Mouse (Mus musculus): ENCODE results near the gene Polr3h. TPM values are rescaled to one million over a fixed set of nuclear protein-coding genes. Genes with fewer than 3 reads are reported as not detected.

Gene Polr3h
- total RNA-seq, 2 experiments from 2014 or later = 46.7 to 58.5 TPM

DNA sequence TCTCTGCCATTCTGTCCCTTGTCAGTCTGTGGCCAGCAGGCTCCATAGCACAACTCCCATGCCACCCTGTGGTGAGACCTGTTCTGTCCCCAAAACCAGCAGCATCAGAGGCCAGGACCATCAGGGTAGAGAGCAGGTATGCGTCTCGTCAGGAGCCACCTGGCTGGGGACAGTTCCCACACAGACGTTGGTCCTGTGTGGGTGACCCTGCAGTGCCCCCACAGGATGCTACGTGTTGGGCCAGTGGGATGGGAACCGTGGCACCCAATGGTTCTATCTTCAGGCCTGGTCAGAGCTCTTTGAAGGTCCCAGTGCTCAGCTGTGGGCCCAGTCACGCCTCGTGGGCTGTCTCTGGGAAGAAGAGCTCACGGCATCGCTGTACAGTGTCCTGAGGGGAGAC lies 25.1 kb upstream of the Polr3h start:
- DNase-seq (ENCODE audit: low spot score in 2 of 2) = no peak

DNA sequence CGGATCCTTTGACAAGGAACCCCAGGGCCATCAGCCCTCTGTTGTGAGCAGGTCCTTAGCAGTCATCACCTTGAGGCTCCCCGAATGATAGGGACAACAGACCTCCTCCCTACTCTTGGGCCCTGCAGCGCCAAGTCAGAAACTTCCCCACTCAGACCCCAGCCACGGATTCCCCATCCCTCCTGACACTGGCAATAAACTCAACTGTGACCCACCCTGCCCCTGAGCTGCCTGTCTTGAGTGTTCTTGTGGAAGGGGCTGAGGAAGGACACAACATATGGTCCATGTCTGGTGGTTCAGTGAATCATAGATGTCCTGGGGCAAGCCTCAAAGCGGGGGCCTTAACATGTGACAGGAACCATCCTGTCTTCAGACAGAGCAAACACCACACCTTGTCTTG lies 24.7 kb upstream of the Polr3h start:
- intact Hi-C loops (cut with DNase I) = no loop called here
- DNase-seq (ENCODE audit: low spot score in 2 of 2) = no peak

More for the DNA sequence above, 25.1 kb upstream of the Polr3h start:
- intact Hi-C loops (cut with DNase I) = no loop called here

DNA sequence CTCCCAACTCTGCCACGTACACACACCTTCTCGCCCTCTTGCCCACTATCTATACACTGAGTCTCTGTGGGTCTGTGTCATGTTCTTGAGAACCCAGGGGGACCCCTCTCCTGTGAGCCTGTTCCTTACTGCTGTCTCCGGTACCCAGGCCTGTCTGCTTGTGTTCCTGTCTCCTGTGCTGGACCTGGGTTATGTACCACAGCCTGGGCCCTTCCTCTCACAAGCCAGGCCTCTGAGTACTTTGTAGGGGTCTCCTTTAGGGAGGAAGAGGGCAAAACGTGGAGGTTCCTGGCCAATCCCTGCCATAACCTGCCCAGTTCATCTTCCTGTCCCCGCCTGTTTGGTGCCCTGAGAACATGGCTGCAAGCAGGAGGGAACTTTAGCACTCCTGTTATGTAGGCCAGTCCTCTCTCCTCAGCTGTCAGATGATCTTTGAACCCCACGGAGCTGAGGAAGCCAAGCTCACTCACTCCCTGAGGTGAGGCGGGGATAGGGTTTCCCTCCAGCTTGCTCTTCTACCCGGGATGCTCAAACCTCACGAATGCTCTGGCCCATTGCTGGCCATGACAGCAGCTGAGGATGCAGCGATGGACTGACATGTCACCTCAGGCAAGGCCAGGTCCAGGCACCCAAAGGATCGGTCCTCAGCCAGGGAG lies 23.6 kb upstream of the Polr3h start:
- DNase-seq (ENCODE audit: low spot score in 2 of 2) = no peak
- intact Hi-C loops (cut with DNase I) = no loop called here

DNA sequence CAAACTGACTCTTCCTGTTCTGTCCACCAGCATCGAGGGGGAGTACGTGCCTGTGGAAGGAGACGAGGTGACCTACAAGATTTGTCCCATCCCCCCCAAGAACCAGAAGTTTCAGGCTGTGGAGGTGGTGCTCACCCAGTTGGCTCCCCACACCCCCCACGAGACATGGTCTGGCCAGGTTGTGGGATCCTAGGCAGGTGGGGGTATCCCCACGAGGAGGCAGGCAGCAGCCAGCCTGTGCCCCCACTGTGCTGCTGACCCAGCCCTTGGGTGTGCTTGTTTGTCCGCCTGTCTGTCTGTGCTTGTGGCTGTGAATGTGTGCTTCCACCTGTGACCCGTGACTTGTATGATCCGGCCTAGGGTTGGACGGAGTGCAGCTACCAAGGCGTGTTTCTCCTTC lies 23.0 kb upstream of the Polr3h start:
- intact Hi-C loops (cut with DNase I) = no loop called here

DNA sequence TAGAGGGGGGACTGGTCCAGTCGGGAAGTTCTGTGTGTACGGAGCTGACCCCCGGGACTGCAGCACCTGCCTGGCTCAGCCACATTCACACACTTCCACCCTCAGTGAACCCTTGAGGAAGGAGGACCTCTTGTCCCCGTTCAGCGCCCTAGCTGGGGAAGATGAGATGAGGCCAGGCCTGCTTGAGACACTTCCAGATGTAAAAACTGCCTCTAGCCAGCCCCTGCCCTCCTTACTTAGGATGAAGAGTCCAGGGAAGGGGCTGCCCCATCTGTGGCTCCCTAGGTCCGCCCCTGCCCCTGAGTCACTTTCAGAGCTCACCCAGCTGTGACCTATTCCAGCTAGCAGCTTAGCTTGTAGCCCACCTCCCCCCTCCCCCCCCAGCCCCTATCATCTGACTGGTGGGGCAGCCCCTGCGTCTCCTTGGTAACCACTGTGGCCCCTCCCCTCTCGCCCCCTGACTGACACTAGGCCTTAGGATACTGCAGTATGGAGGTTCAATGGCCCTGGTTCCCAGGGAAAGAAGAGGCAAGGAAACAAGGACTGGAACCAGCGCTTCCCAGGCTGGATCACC lies 17.2 kb upstream of the Polr3h start:
- no peak for DNase-seq (ENCODE audit: low spot score in 2 of 2)
- intact Hi-C loops (cut with DNase I) = no loop called here

More for the DNA sequence above, 23.0 kb upstream of the Polr3h start:
- no peak for DNase-seq (ENCODE audit: low spot score in 2 of 2)

DNA sequence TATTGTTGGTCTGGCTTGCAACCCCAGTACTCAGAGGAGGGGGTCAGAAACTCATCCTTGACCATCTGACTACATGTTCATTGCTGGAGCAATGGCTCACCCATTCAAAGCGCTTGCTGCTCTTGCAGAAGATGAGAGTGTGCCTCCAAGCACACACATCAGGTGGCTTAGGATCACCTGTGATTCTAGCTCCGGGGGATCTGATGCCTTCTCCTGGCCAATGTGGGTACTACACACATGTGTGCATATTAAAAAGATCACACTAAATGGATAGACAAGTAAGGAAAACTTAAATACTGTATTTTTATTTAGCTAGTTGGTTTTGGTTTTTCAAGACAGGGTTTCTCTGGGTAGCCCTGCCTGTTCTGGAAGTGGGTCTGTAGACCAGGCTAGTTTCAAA lies 15.0 kb upstream of the Polr3h start:
- intact Hi-C loops (cut with DNase I) = no loop called here
- no peak for DNase-seq (ENCODE audit: low spot score in 2 of 2)

DNA sequence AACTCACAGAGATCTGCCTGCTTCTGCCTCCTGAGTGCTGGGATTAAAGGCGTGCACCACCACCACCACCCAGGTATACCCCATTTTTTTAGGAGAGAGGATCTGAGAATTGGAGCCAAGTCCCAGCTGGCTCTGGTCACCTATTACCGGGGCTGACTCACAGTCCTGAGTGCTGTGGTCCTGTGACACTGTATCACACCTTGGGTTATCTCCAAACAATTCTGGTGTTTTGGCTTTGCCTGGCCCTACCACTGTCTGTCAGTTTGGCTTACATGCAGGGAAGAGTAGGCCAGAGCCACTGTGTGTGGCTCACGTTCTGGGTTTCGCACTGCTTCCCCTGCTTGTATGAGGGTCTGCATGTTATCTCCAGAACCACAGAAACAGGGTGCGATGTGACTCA lies 14.2 kb upstream of the Polr3h start:
- intact Hi-C loops (cut with DNase I) = no loop called here
- DNase-seq (ENCODE audit: low spot score in 2 of 2) = no peak

DNA sequence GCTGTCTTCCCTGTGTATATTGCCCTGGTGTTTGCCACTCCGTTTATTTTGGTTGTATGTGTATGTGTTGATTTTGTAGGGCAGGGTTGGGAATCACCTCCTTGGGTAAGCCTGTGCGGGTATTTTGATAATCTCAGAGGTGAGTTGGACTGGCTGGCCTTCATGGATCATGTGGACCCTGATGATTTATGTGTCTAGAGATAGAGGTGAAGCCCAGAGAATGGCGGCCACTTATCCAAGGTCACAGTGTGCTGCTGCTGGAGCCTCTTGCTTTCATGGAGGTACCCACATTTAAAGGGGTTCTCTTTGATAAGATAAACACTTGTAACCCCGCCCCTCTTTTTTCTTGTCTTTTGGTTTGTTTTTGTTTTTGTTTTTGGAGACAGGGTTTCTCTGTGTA lies 13.7 kb upstream of the Polr3h start:
- intact Hi-C loops (cut with DNase I) = loop anchor here (2.0 kb wide), 1 partner anchor 19 kb away; no protein-coding TSS in a partner anchor
- no peak for DNase-seq (ENCODE audit: low spot score in 2 of 2)

DNA sequence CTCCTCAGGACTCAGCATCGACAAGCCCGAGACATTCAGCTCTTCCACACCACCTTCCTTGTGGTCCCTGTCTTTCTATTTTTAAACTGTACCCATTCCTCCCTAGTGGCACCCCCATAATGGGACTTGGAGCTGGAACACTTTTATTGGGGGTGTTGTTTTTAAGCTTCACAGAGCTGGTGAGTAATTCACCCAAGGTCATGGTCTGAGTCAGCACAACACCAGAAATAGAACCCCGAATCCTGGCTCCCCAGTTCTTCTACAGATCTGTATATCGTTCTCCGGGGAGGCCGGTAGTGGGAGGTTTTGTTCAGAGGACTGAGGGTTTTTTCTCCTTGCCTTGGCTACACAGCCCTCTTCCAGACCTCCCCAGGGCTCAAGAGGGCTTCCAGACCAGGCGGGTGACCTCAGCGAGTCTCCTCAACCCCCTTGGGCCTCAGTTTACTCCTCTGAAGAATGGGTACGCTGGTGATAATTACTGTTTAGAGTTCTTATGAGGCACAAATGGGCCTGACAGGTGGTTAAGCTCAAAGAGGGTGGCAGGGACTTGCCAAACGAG lies 13.2 kb upstream of the Polr3h start:
- DNase-seq (ENCODE audit: low spot score in 2 of 2) = no peak
- intact Hi-C loops (cut with DNase I) = loop anchor here (2.0 kb wide), 1 partner anchor 20 kb away; no protein-coding TSS in a partner anchor

DNA sequence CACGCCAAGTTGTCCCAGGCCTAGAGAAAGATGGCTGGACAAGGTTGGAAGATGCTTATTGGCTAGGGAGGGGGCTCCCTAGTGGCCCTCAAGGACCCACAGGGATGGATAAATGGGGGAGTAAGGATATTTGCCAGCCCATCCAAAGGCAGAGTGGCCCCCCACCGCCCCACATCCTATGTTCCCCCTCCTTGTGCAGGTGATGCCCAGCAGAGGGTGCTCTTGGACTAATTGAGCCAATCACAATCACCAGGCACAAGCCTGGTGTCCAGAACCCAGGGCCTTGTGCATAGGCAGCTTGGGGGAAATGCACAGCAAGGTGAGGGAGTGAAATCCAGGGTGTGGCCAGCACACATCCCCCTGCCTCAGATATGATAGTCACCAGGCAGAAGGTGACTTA lies 12.2 kb upstream of the Polr3h start:
- DNase-seq (ENCODE audit: low spot score in 2 of 2) = no peak
- intact Hi-C loops (cut with DNase I) = loop anchor here (2.0 kb wide), 1 partner anchor 21 kb away; no protein-coding TSS in a partner anchor

DNA sequence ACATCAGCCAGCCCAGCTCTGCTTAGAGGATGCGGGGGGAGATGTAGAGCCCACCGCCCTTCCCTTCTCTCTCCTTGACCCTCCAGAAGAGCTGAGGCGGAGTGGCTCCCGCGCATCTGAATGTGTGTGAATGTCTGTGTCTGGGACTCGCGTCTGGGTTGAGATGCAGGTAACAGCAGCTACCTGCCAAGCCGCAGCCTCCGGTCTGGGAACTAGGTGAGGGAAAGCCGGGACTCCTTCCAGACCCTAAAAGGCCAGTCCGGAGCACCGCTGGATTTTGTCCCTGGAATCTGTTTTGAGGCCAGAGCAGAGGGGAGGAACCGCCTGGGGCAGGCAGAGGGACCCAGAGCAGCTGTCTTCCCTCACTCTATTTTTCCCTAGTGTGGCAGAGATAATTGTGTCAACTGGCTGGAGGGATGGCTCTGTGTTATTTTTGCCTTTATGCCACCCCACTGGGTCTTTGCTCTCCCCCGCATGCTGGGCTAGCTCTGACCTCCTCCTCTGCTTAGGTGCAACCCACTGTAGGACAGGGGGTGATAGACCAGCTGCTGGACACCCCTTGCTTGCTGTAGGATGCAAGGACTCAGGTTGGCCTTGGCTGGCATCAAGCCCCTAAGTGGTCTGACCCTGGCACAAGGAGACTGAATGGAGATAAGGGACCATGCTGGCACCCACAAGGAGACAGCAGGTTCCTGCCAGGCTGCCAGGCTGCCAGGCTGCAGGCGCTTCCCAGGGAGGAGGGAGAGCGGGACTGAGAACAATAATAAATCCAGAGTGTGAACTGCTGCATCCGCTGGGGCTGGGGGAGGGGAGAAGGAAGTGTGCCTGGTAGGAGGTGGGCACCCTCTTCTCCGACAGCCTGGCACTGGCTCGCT lies 11.3 kb upstream of the Polr3h start:
- intact Hi-C loops (cut with DNase I) = no loop called here
- DNase-seq (ENCODE audit: low spot score in 2 of 2) = peak; percentile 72 to 79

DNA sequence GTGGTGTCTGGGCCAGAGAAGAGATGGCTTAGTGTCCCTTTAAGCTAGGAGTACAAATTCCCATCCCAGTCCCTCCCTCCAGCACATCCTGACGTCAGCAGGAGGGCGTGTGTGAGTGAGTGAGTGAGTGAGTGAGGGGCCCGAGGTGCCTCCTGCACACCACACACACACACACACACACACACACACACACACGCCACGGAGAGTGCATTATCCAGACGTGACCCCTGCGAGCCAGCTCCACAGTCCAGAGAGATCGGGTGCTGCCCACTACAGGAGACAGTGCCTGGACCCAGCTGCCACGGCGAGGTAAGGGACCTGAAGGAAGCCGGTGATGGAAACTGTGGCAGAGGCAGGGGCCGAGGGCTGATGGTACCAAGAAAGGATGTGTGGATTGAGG lies 10.6 kb upstream of the Polr3h start, which contains the start of gene Csdc2:
Gene Csdc2, plus strand, starts transcription at position 81 of the 400 bp plus-strand sequence.
- peak; percentile 58 to 62 for DNase-seq (ENCODE audit: low spot score in 2 of 2)
- intact Hi-C loops (cut with DNase I) = no loop called here

DNA sequence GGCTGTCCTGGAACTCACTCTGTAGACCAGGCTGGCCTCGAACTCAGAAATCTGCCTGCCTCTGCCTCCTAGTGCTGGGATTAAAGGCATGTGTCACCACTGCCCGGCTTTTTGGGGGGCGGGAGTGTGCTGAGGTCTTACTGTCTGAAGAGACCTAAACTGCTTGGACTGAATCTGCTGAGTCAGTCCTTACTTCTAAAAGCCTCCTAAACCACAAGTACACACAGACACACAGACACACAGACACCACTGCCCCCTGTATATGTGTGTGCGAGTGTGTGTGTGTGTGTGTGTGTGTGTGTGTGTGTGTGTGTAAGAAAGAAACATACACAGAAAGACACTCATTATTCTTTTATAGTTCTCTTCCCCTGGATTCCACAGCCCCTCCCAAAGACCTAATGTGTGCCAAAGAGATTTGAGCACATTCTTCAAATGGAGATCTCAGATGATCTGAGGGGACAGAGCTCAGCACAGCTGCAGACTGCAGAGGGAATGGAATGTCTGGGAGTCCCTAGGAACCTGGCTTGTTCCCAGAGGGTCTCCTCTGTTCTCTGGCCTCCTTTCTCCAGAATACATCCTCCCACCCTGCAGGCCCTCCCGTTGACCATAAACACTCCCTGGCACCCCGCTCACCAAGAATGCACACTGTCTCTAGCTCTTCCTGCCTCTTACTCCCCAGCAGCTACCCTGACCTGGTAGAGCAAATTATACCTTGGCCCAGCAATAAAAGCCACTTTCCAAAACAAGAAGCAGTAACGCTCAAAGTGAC lies 10.0 kb upstream of the Polr3h start:
- intact Hi-C loops (cut with DNase I) = no loop called here
- DNase-seq (ENCODE audit: low spot score in 2 of 2) = no peak

DNA sequence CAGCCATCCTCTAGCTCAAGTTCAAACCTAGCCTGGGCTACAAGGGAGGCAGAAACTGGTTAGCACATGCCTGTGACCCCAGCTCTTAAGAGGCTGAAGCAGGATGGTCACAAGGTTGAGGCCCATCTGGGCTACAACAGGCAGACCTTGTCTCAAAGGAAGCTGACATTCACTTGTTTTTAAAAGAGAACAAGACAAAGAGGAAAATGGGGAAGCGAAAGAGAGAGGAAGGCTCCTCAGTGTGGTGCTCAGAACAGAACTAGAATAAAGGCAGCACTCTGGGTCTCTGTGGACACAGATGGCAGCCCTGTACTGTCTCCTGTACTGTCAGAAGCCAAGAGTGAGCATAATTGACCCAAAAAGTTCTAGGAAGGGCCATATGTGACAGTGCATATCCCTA lies 7.9 kb upstream of the Polr3h start:
- no peak for DNase-seq (ENCODE audit: low spot score in 2 of 2)

DNA sequence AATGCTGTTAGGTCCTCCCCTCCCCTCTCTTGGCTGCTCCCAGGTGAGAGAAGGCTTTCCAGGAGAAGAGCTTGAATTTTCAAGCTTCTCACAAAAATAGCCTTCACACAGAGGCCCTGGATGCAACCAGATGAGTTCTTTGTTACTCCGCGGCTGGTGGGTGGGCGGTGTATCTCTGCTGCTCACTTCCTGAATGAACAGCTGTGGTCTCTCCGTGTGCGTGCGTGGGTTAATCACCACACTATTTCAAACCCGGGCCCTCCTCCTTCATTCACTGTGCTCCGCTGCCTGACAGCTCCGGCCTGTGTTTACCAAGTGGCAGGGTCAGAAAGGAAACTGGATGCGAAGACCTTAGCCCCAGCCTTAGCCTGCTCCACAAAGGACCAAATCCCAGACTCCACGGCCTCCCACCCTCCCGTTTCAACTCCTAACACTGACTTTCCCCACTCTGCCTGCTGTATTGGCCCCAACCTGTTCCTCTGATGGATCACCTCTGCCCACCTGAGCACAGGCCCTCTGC lies 7.0 kb upstream of the Polr3h start:
- intact Hi-C loops (cut with DNase I) = no loop called here
- DNase-seq (ENCODE audit: low spot score in 2 of 2) = peak; percentile 72

More for the DNA sequence above, 7.9 kb upstream of the Polr3h start:
- intact Hi-C loops (cut with DNase I) = no loop called here

DNA sequence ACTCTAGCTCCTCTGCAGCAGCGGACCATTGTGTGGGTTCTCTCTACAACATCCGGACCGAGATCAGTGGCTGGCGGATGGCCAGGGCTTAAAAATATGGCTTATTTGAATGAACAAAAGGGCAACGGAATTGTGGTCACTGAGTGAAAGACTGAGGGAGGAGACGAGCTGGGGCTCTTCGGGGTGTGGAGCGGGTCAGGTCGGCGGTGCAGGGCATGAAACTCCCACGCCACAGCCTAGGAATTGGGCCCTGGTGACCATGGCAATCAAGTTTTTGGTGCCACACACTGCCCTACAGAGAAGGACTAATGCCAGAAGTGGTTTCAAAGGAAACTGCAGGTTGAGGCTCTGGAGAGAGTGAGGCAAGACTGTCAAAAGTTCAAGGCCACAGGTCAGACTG lies 2.2 kb upstream of the Polr3h start:
- no peak for DNase-seq (ENCODE audit: low spot score in 2 of 2)

DNA sequence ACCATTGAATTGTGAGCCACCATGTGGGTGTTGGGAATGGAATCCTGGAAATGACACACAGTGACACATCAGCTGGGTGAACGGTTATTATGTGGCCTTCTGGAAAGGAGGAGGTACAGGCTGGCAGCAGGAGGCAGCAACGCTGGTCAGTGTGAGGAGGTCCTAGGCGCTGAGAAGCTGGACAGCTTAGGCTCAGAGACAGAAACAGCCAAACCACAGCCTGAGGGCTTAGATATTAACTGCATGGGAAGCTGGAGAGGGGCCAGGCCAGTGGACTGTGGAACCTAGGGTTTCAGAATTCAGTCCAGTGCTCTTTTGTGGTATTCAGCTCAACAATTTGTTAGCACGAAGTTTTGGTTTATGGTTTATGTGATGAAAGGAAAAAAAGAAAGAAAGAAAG lies 1.7 kb upstream of the Polr3h start:
- intact Hi-C loops (cut with DNase I) = no loop called here
- DNase-seq (ENCODE audit: low spot score in 2 of 2) = no peak

More for the DNA sequence above, 2.2 kb upstream of the Polr3h start:
- intact Hi-C loops (cut with DNase I) = no loop called here

DNA sequence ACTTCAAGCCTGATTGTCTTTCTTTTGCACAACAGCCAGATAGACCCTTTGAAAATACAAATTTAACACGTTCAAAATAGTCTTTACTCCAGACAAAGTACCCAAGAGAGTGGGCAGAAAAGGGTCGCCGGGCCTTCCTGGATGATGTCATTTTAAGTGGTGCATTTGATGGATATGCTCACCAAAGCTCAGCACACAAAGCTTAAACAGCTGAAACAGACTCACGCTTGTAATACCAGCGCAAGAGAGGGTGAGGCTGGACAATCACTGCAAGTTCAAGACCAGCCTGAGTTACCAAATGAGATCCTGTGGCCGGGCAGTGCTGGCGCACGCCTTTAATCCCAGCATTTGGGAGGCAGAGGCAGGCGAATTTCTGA lies 394 bp upstream of the Polr3h start:
- DNase-seq (ENCODE audit: low spot score in 2 of 2) = no peak

DNA sequence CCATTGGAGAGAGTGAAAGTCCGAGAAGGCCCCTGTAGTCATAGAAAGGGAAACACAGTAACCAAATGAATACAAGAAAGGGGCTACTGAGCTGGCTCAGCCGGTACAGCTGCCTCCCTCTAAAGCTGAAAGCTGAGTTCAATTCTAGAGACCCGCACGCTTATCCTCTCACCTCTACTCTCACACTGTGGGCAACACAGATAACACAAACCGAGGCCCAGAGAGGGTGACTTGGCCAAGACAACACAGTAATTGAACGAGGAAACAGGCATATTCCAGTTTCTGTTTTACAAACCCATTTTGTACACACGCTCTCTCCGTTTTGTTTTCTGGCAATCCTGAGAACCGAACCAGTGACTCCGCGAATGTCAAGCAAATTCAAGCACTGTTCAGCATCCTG lies 1.1 kb downstream of the Polr3h start:
- no peak for DNase-seq (ENCODE audit: low spot score in 2 of 2)
- intact Hi-C loops (cut with DNase I) = no loop called here

More for the DNA sequence above, 394 bp upstream of the Polr3h start:
- intact Hi-C loops (cut with DNase I) = no loop called here
